Mouse (Mus musculus) inflammation-experienced regulatory T-cells (primary cell): ENCODE results near the gene Dkk2. TPM values are rescaled to one million over a fixed set of nuclear protein-coding genes. Genes with fewer than 3 reads are reported as not detected.

Source experiments
- polyA plus RNA-seq, 2 experiments: library from polyadenylated mRNA; unstranded; fragments of 100-300 nt; shearing (Covaris generic); gene quantifications; one replicate each; pipeline ENCODE4 v1.2.1; 2017

The Dkk2 gene
- polyA plus RNA-seq: under 1 TPM in 1 of 2 experiments, not detected in 1; 0.10 TPM

DNA sequence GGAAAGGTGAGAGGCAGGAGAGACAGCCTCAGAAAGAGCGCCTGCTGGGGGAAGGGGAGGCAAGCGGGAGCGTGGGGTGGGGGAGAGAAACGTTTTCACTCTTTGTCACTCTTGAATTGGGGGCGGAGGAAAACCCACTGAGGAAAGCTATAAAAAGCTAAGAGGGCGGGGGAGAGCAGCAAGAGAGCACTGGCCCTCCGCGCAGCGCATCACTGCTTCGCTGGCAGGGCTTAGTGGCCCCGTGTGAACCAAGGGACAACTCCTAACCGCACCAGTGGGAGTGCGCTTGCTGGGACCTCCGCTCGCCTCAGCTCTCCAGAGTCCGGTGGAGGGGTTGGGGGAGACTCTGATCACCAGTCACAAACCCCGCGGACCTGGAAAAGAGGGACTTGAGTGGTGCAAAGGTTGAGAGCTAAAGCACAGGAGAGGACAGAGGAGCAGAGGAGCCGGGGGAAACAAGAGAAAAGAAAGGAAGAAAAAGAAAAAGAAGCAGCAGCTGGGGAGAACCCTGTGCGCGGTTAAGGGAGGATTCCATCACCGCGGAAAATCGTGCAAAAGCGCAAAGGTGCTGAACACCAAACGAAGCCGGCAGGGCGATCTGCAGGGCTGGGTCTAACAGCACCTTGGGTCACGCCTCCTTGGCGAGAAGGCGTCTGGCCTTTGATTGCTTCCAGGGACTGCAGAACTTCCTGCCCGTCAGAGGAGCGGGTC is at the start of gene Dkk2:
Gene Dkk2, plus strand, starts transcription at position 181 of the 711 bp plus-strand sequence.

